Mouse (Mus musculus): Measurements from ENCODE around the gene Thoc6.
A peak's percentile ranks its signal among the peaks of the same experiment; 100 is the strongest.

The Thoc6 gene

GRCm38 (mm10) chr17:23673424-23674073, at the start of gene Thoc6, which contains the start of gene Hcfc1r1:
Thoc6 (minus strand) TSS chr17:23673882.
Hcfc1r1 (plus strand) TSS chr17:23673596.
- peak; percentile 89 to 90 for DNase-seq (ENCODE audit: low spot score in 2 of 2)

- DNase-seq (ENCODE audit: low spot score in 2 of 2): no peak
These were observed 48.9 kb upstream of the Thoc6 start, which contains the start of gene 1520401A03Rik for GRCm38 (mm10) chr17:23722376-23723125. 1520401A03Rik (minus strand) TSS chr17:23722783.

- no peak for DNase-seq (ENCODE audit: low spot score in 2 of 2)
These were observed 48.2 kb upstream of the Thoc6 start for GRCm38 (mm10) chr17:23721886-23722285.

GRCm38 (mm10) chr17:23719455-23719854, 45.8 kb upstream of the Thoc6 start:
- DNase-seq (ENCODE audit: low spot score in 2 of 2): no peak

GRCm38 (mm10) chr17:23717003-23717402, 43.3 kb upstream of the Thoc6 start:
- no peak for DNase-seq (ENCODE audit: low spot score in 2 of 2)

- peak; percentile 54 to 80 for DNase-seq (ENCODE audit: low spot score in 2 of 2)
These were observed 32.5 kb upstream of the Thoc6 start for GRCm38 (mm10) chr17:23706212-23706611.

GRCm38 (mm10) chr17:23705525-23706104, 31.9 kb upstream of the Thoc6 start:
- no peak for DNase-seq (ENCODE audit: low spot score in 2 of 2)

GRCm38 (mm10) chr17:23704741-23705140, 31.1 kb upstream of the Thoc6 start:
- no peak for DNase-seq (ENCODE audit: low spot score in 2 of 2)

GRCm38 (mm10) chr17:23703301-23703700, 29.6 kb upstream of the Thoc6 start:
- no peak for DNase-seq (ENCODE audit: low spot score in 2 of 2)

- peak; percentile 79 to 89 for DNase-seq (ENCODE audit: low spot score in 2 of 2)
These were observed 26.4 kb upstream of the Thoc6 start for GRCm38 (mm10) chr17:23700079-23700478.

- no peak for DNase-seq (ENCODE audit: low spot score in 2 of 2)
These were observed 25.7 kb upstream of the Thoc6 start for GRCm38 (mm10) chr17:23699131-23700077.

GRCm38 (mm10) chr17:23695801-23696200, 22.1 kb upstream of the Thoc6 start:
- DNase-seq (ENCODE audit: low spot score in 2 of 2): no peak

- DNase-seq (ENCODE audit: low spot score in 2 of 2): no peak
These were observed 20.8 kb upstream of the Thoc6 start for GRCm38 (mm10) chr17:23694491-23694890.

GRCm38 (mm10) chr17:23683856-23684672, 10.4 kb upstream of the Thoc6 start, which contains the start of gene Cldn9:
Cldn9 (minus strand) TSS chr17:23684026.
- no peak for DNase-seq (ENCODE audit: low spot score in 2 of 2)

GRCm38 (mm10) chr17:23683226-23683625, 9.5 kb upstream of the Thoc6 start:
- no peak for DNase-seq (ENCODE audit: low spot score in 2 of 2)

GRCm38 (mm10) chr17:23682530-23682929, 8.8 kb upstream of the Thoc6 start:
- no peak for DNase-seq (ENCODE audit: low spot score in 2 of 2)

- no peak for DNase-seq (ENCODE audit: low spot score in 2 of 2)
These were observed 8.4 kb upstream of the Thoc6 start for GRCm38 (mm10) chr17:23682092-23682491.

GRCm38 (mm10) chr17:23681086-23681485, 7.4 kb upstream of the Thoc6 start:
- no peak for DNase-seq (ENCODE audit: low spot score in 2 of 2)

- no peak for DNase-seq (ENCODE audit: low spot score in 2 of 2)
These were observed 6.7 kb upstream of the Thoc6 start for GRCm38 (mm10) chr17:23680336-23680735.

- no peak for DNase-seq (ENCODE audit: low spot score in 2 of 2)
These were observed 5.6 kb upstream of the Thoc6 start, which contains the start of gene Cldn6 for GRCm38 (mm10) chr17:23679127-23679835. Cldn6 (plus strand) TSS chr17:23679249.

Data from urinary bladder, postnatal 4 days (tissue).